Mouse (Mus musculus) embryonic facial prominence, embryonic 14.5 days (tissue): Measurements from ENCODE around the gene Cd164. TPM values are rescaled to one million over a fixed set of nuclear protein-coding genes. Genes with fewer than 3 reads are reported as not detected.
"Not testable (repeated sequence)": the region's sequence is repeated elsewhere in the genome, so short reads cannot be mapped to it uniquely, and the experiment has no call there.

Experiments used
- ATAC-seq: fragments of 200-750 bp; cut with Nextera tagmentation; 2 replicates; pipeline ENCODE4 v1.8.0; 2017; ENCODE audit warnings: low read depth, moderate number of reproducible peaks, moderate TSS enrichment
- DNase-seq: peaks from one replicate; pipeline ENCODE4 v3.0.0-alpha.2; 2015; ENCODE audit warnings: low spot score
- H3K27ac ChIP-seq: fragments of 300-500 bp; sonication (generic); replicated peaks from 2 replicates; pipeline ENCODE4 v1.5.1; 2014; ENCODE audit warnings: low read depth, mild to moderate bottlenecking, low read length, moderate library complexity
- H3K27me3 ChIP-seq: fragments of 300-500 bp; sonication (generic); replicated peaks from 2 replicates; pipeline ENCODE4 v1.6.1; 2014; ENCODE audit warnings: low read length; ENCODE audit not compliant: control insufficient read depth, insufficient read depth
- H3K36me3 ChIP-seq: fragments of 300-500 bp; sonication (generic); 2 replicates; pipeline ENCODE4 v1.6.1; 2014; ENCODE audit warnings: low read length, mixed read lengths; ENCODE audit not compliant: control insufficient read depth, insufficient read depth
- H3K4me1 ChIP-seq: fragments of 300-500 bp; sonication (generic); 2 replicates; pipeline ENCODE4 v1.6.1; 2014; ENCODE audit warnings: antibody characterized with exemption, low read length; ENCODE audit not compliant: control insufficient read depth, insufficient read depth
- H3K4me2 ChIP-seq: fragments of 300-500 bp; sonication (generic); 2 replicates; pipeline ENCODE4 v1.6.1; 2014; ENCODE audit warnings: low read depth, mild to moderate bottlenecking, low read length, moderate library complexity, mixed read lengths
- H3K4me3 ChIP-seq: fragments of 300-500 bp; sonication (generic); 2 replicates; pipeline ENCODE4 v1.5.1; 2014; ENCODE audit warnings: low read depth, mild to moderate bottlenecking, low read length
- H3K9ac ChIP-seq: fragments of 300-500 bp; sonication (generic); 2 replicates; pipeline ENCODE4 v1.6.1; 2014; ENCODE audit warnings: low read depth, mild to moderate bottlenecking, low read length, moderate library complexity, mixed read lengths
- H3K9me3 ChIP-seq: fragments of 300-500 bp; sonication (generic); 2 replicates; pipeline ENCODE4 v1.6.1; 2016; ENCODE audit warnings: low read length; ENCODE audit not compliant: control insufficient read depth
- WGBS: fragments of 180-500 bp; shearing (Covaris S2); extraction: QIAGEN DNeasy Blood & Tissue Kit; methylation state at CpG from one replicate; pipeline ENCODE4 v1.1.7; 2014; 5-methylcytosine and 5-hydroxymethylcytosine counted together
- polyA plus RNA-seq: library from polyadenylated mRNA; unstranded; fragments of >200 nt; fragmentation: Nextera tagmentation; extraction: Ambion mirVana; gene quantifications from 2 replicates; pipeline ENCODE4 v1.2.1, GENCODE M21; 2014

Cd164 gene
- polyA plus RNA-seq, 1 experiment from 2014 or later = 230 TPM

GRCm38 (mm10) chr10:41489708-41490517 lies 29.3 kb upstream of the Cd164 start, which contains the start of the genes Smpd2 and Ppil6:
Smpd2 (minus strand) TSS chr10:41490369.
Ppil6 (plus strand) TSS chr10:41490439.
- H3K4me2 ChIP-seq = peak within 1 kb of the TSS; percentile 98
- H3K27ac ChIP-seq = peak within 1 kb of the TSS; percentile 77
- peak within 1 kb of the TSS; percentile 63 for H3K4me3 ChIP-seq
- H3K4me1 ChIP-seq = peaks cover 12% of the 10 kb centered on the region
- peak within 1 kb of the TSS; percentile 76 for H3K9ac ChIP-seq
- peaks cover 34% of the 10 kb centered on the region for H3K36me3 ChIP-seq
- peak; percentile 96 for DNase-seq
- no peaks in the 10 kb centered on the region for H3K9me3 ChIP-seq
- under 1% methylated on average over 30 of the region's 50 CpGs for WGBS
- peak; percentile 94 for ATAC-seq
- no peaks in the 10 kb centered on the region for H3K27me3 ChIP-seq

- under 1% methylated on average over 27 of the region's 29 CpGs for WGBS
- ATAC-seq = peak; percentile 24
- Histone ChIP-seq H3K4me2 (peak overlapping the region; percentile 98), H3K4me1 (peaks cover 12% of the 10 kb centered on the region), H3K4me3 (peak overlapping the region; percentile 63), H3K27me3 (no peaks in the 10 kb centered on the region), H3K9me3 (no peaks in the 10 kb centered on the region), H3K36me3 (peaks cover 28% of the 10 kb centered on the region), H3K27ac (no peak overlapping the region), H3K9ac (peak overlapping the region; percentile 76)
- DNase-seq = no peak
Measured at GRCm38 (mm10) chr10:41490518-41490873, 28.7 kb upstream of the Cd164 start.

- H3K4me2 ChIP-seq = peak overlapping the region; percentile 98
- peaks cover 12% of the 10 kb centered on the region for H3K4me1 ChIP-seq
- no peaks in the 10 kb centered on the region for H3K27me3 ChIP-seq
- H3K4me3 ChIP-seq = peak overlapping the region; percentile 63; the same call in 1 of the 2 replicates
- H3K9ac ChIP-seq = no peak overlapping the region
- DNase-seq = no peak
- peaks cover 22% of the 10 kb centered on the region for H3K36me3 ChIP-seq
- no peaks in the 10 kb centered on the region for H3K9me3 ChIP-seq
- WGBS = 36% methylated on average over 4 of the region's 4 CpGs
- no peak overlapping the region for H3K27ac ChIP-seq
- ATAC-seq = no peak
Measured at GRCm38 (mm10) chr10:41491111-41491510, 28.1 kb upstream of the Cd164 start.

- no peak overlapping the region for H3K4me3 ChIP-seq
- H3K4me2 ChIP-seq = no peak overlapping the region
- DNase-seq = peak; percentile 51
- no peaks in the 10 kb centered on the region for H3K9me3 ChIP-seq
- no peaks in the 10 kb centered on the region for H3K36me3 ChIP-seq
- no peak overlapping the region for H3K9ac ChIP-seq
- no peaks in the 10 kb centered on the region for H3K4me1 ChIP-seq
- H3K27me3 ChIP-seq = no peaks in the 10 kb centered on the region
- ATAC-seq = no peak; the same call in 1 of the 2 replicates
- no peak overlapping the region for H3K27ac ChIP-seq
- WGBS = 57% methylated on average over 4 of the region's 4 CpGs
Measured at GRCm38 (mm10) chr10:41500941-41501340, 18.3 kb upstream of the Cd164 start.

GRCm38 (mm10) chr10:41504996-41505395 lies 14.2 kb upstream of the Cd164 start:
- ATAC-seq (no peak), DNase-seq (no peak)
- Histone ChIP-seq H3K27me3 (no peaks in the 10 kb centered on the region), H3K4me3 (no peak overlapping the region), H3K4me1 (no peaks in the 10 kb centered on the region), H3K9ac (no peak overlapping the region), H3K36me3 (no peaks in the 10 kb centered on the region), H3K9me3 (no peaks in the 10 kb centered on the region), H3K27ac (no peak overlapping the region), H3K4me2 (no peak overlapping the region)
- WGBS = 79% methylated on average over 1 of the region's 1 CpGs

GRCm38 (mm10) chr10:41505446-41505845 lies 13.8 kb upstream of the Cd164 start:
- H3K27ac ChIP-seq, H3K4me2 ChIP-seq, H3K9ac ChIP-seq, H3K27me3 ChIP-seq, H3K36me3 ChIP-seq, H3K4me3 ChIP-seq, H3K4me1 ChIP-seq, H3K9me3 ChIP-seq: not testable (repeated sequence)
- WGBS = 2% methylated on average over 3 of the region's 3 CpGs
- peak; percentile 92 for DNase-seq
- ATAC-seq = peak; percentile 82

GRCm38 (mm10) chr10:41509160-41509559 lies 10.1 kb upstream of the Cd164 start:
- Histone ChIP-seq H3K9ac (no peak overlapping the region), H3K4me1 (no peaks in the 10 kb centered on the region), H3K4me3 (no peak overlapping the region), H3K27ac (no peak overlapping the region), H3K9me3 (no peaks in the 10 kb centered on the region), H3K4me2 (no peak overlapping the region), H3K27me3 (no peaks in the 10 kb centered on the region), H3K36me3 (no peaks in the 10 kb centered on the region)
- WGBS = 36% methylated on average over 2 of the region's 2 CpGs
- no peak for DNase-seq
- no peak for ATAC-seq

- H3K9ac ChIP-seq = no peak overlapping the region
- 71% methylated on average over 4 of the region's 4 CpGs for WGBS
- no peak overlapping the region for H3K4me2 ChIP-seq
- no peak overlapping the region for H3K4me3 ChIP-seq
- no peak for DNase-seq
- no peak overlapping the region for H3K27ac ChIP-seq
- H3K36me3 ChIP-seq = no peaks in the 10 kb centered on the region
- no peaks in the 10 kb centered on the region for H3K9me3 ChIP-seq
- no peaks in the 10 kb centered on the region for H3K27me3 ChIP-seq
- ATAC-seq = no peak
- H3K4me1 ChIP-seq = no peaks in the 10 kb centered on the region
Measured at GRCm38 (mm10) chr10:41514301-41514700, 4.9 kb upstream of the Cd164 start.

- no peaks in the 10 kb centered on the region for H3K4me1 ChIP-seq
- H3K27me3 ChIP-seq = no peaks in the 10 kb centered on the region
- no peak overlapping the region for H3K27ac ChIP-seq
- H3K4me2 ChIP-seq = no peak overlapping the region
- DNase-seq (no peak), ATAC-seq (no peak)
- H3K9me3 ChIP-seq = no peaks in the 10 kb centered on the region
- H3K4me3 ChIP-seq = no peak overlapping the region
- no peaks in the 10 kb centered on the region for H3K36me3 ChIP-seq
- H3K9ac ChIP-seq = no peak overlapping the region
Measured at GRCm38 (mm10) chr10:41514921-41515320, 4.3 kb upstream of the Cd164 start.
